ENCODE assay signal across 10 mouse cellular contexts in the genomic region with DNA sequence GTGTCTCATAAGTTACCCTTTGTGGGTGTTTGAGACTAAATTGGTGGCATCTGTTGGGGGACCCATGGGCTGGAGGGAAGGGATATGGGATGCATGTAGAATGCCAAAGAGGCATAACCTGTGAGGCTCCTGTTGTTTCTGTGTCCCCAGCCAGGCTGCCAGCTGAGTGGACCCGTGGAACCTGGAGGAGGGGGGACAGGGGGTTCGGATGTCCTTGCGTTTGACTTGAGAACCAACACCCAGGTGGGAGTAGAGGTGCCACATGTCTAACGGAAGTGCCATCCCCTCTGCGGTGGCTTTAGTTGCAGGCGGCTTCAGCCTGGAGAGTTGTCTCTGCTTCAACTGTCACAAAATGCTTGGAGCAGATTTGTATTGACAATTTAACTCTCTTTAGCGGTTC. TPM values are rescaled to one million over a fixed set of nuclear protein-coding genes. Genes with fewer than 3 reads are reported as not detected.
A peak's percentile ranks its signal among the peaks of the same experiment; 100 is the strongest.
DNase-seq lines count a peak whose midpoint lies in the region; ATAC-seq and TF ChIP-seq lines count a peak whose summit lies in the region.
"Had no signal": no experiment of that assay in that cellular context is flagged by ENCODE, and none has a peak within 500 bp of the region (broad histone marks: within the 10 kb centered on the region; RNA-seq: fewer than 3 reads in every experiment).

No protein-coding gene starts in this region.

- peaks cover 10% of the 10 kb centered on the region for H3K4me1 ChIP-seq in cerebellum, adult 2 months (ENCODE audit: control insufficient read depth, insufficient read depth, low read length)
- peaks cover 3% of the 10 kb centered on the region; the same call in 1 of the 2 replicates for H3K4me1 ChIP-seq in kidney, embryonic 16.5 days (ENCODE audit: insufficient read depth, low read length)
- H3K4me1 ChIP-seq in kidney, adult 2 months (ENCODE audit: control insufficient read depth, insufficient read depth, low read length) = no peaks in the 10 kb centered on the region; the same call in 1 of the 2 replicates
- peaks cover 18% of the 10 kb centered on the region for H3K4me1 ChIP-seq in hindbrain, embryonic 12.5 days
- peaks cover 25% of the 10 kb centered on the region for H3K4me1 ChIP-seq in midbrain, embryonic 14.5 days (ENCODE audit: control insufficient read depth, insufficient read depth, low read length)

- H3K9me3 ChIP-seq in kidney, embryonic 16.5 days (ENCODE audit: low read length) = no peaks in the 10 kb centered on the region
- no peaks in the 10 kb centered on the region for H3K9me3 ChIP-seq in hindbrain, embryonic 12.5 days (replicated peaks)
- no peaks in the 10 kb centered on the region for H3K9me3 ChIP-seq in midbrain, embryonic 14.5 days (ENCODE audit: control insufficient read depth, low read length)

- ATAC-seq in kidney, embryonic 16.5 days (ENCODE audit: low FRiP score, low TSS enrichment) = no peak
- ATAC-seq in hindbrain, embryonic 12.5 days (ENCODE audit: low FRiP score) = no peak
- ATAC-seq in midbrain, embryonic 14.5 days (ENCODE audit: low FRiP score, low TSS enrichment) = no peak

- WGBS in cerebellum, adult 2 months = 14% methylated on average over 7 of the region's 7 CpGs
- WGBS in kidney, embryonic 16.5 days = 76% methylated on average over 7 of the region's 7 CpGs
- WGBS in kidney, adult 2 months = 85% methylated on average over 7 of the region's 7 CpGs
- 85% methylated on average over 7 of the region's 7 CpGs for WGBS in hindbrain, embryonic 12.5 days
- WGBS in midbrain, embryonic 14.5 days = 85% methylated on average over 7 of the region's 7 CpGs

- H3K4me3 ChIP-seq in cerebellum, adult 2 months (replicated peaks; ENCODE audit: insufficient read depth, low read depth, low read length) = peak overlapping the region; percentile 81
- no peak overlapping the region for H3K4me3 ChIP-seq in kidney, embryonic 16.5 days (ENCODE audit: low read length)
- H3K4me3 ChIP-seq in kidney, adult 2 months (ENCODE audit: insufficient read depth, low read depth, low read length) = no peak overlapping the region
- no peak overlapping the region for H3K4me3 ChIP-seq in hindbrain, embryonic 12.5 days
- peak overlapping the region; percentile 64; the same call in 1 of the 2 replicates for H3K4me3 ChIP-seq in midbrain, embryonic 14.5 days (replicated peaks; ENCODE audit: low read depth, low read length)
- H3K4me3 ChIP-seq: myocyte had no signal

- no peak overlapping the region for H3K9ac ChIP-seq in kidney, embryonic 16.5 days (replicated peaks; ENCODE audit: low read length)
- no peak overlapping the region for H3K9ac ChIP-seq in hindbrain, embryonic 12.5 days
- no peak overlapping the region for H3K9ac ChIP-seq in midbrain, embryonic 14.5 days (replicated peaks; ENCODE audit: low read length)

- peak overlapping the region; percentile 3 for H3K27ac ChIP-seq in cerebellum, adult 2 months (ENCODE audit: insufficient read depth, low read length)
- H3K27ac ChIP-seq in kidney, embryonic 16.5 days (ENCODE audit: low read length) = no peak overlapping the region
- H3K27ac ChIP-seq in kidney, adult 2 months (ENCODE audit: insufficient read depth, low read depth, low read length) = no peak overlapping the region
- H3K27ac ChIP-seq in hindbrain, embryonic 12.5 days = no peak overlapping the region
- no peak overlapping the region for H3K27ac ChIP-seq in midbrain, embryonic 14.5 days (replicated peaks; ENCODE audit: low read depth, low read length)

- TF ChIP-seq POLR2A in cerebellum, adult 2 months (IDR thresholded peaks at IDR 0.05; ENCODE audit: borderline replicate concordance, insufficient read depth, low read length) = no peak
- TF ChIP-seq POLR2A in kidney, adult 2 months (IDR thresholded peaks at IDR 0.05; ENCODE audit: low read depth, low read length) = no peak

- DNase-seq in cerebellum, adult 2 months = peak; percentile 29 to 49
- DNase-seq in cerebellum, postnatal 36 days = no peak
- no peak for DNase-seq in kidney, adult 2 months
- DNase-seq in midbrain, embryonic 14.5 days = no peak
- DNase-seq in gastrocnemius, adult 8-10 months (ENCODE audit: low spot score in 2 of 2) = no peak
- no peak for DNase-seq in layer of hippocampus, adult 9-10 months (ENCODE audit: low spot score)
- DNase-seq: heart, postnatal 10 days had no signal

- H3K27me3 ChIP-seq in cerebellum, adult 2 months (ENCODE audit: control insufficient read depth, insufficient read depth, low read length) = no peaks in the 10 kb centered on the region
- no peaks in the 10 kb centered on the region for H3K27me3 ChIP-seq in kidney, embryonic 16.5 days (ENCODE audit: insufficient read depth, low read length)
- no peaks in the 10 kb centered on the region for H3K27me3 ChIP-seq in kidney, adult 2 months (replicated peaks; ENCODE audit: control insufficient read depth, insufficient read depth, low read length)
- peaks cover 27% of the 10 kb centered on the region for H3K27me3 ChIP-seq in hindbrain, embryonic 12.5 days
- H3K27me3 ChIP-seq in midbrain, embryonic 14.5 days (ENCODE audit: control insufficient read depth, insufficient read depth, low read length) = 0 out of 2 replicates have a peak, but pooled peaks cover 4% of the 10 kb centered on the region

- TF ChIP-seq CTCF in cerebellum, adult 2 months (IDR thresholded peaks at IDR 0.05; ENCODE audit: borderline replicate concordance, insufficient read depth, low read depth, low read length) = no peak
- no peak for TF ChIP-seq CTCF in kidney, adult 2 months (conservative IDR thresholded peaks at IDR 0.05; ENCODE audit: insufficient read depth, insufficient read length, low read depth, low read length)

- no peaks in the 10 kb centered on the region for H3K36me3 ChIP-seq in kidney, embryonic 16.5 days (ENCODE audit: insufficient read depth, low read length)
- H3K36me3 ChIP-seq in kidney, adult 2 months (ENCODE audit: control insufficient read depth, insufficient read depth, low read length) = no peaks in the 10 kb centered on the region
- H3K36me3 ChIP-seq in hindbrain, embryonic 12.5 days = no peaks in the 10 kb centered on the region
- no peaks in the 10 kb centered on the region for H3K36me3 ChIP-seq in midbrain, embryonic 14.5 days (ENCODE audit: control insufficient read depth, insufficient read depth, low read length)

- peak overlapping the region; percentile 97 for H3K4me2 ChIP-seq in kidney, embryonic 16.5 days (replicated peaks; ENCODE audit: low read depth, low read length)
- H3K4me2 ChIP-seq in hindbrain, embryonic 12.5 days (replicated peaks) = peak overlapping the region; percentile 84
- H3K4me2 ChIP-seq in midbrain, embryonic 14.5 days (ENCODE audit: low read length) = peak overlapping the region; percentile 76

RNA-seq across cellular contexts. Expression of a gene that starts 2.5 kb away (rescaled TPM):
- 24.8 and 26.0 TPM in 2 replicates for polyA plus RNA-seq in cerebellum, adult 2 months (2012; rRNA removed)
- polyA plus RNA-seq in kidney, embryonic 16.5 days (2015; fragmentation: Nextera tagmentation; extraction: Ambion mirVana) = 1.4 and 2.5 TPM in 2 replicates
- 2.1 and 2.4 TPM in 2 replicates for polyA plus RNA-seq in kidney, adult 2 months (2012; rRNA removed)
- 6.1 and 7.2 TPM in 2 replicates for polyA plus RNA-seq in hindbrain, embryonic 12.5 days (2016; fragmentation: Nextera tagmentation; extraction: Ambion mirVana)
- 9.2 and 10.7 TPM in 2 replicates for polyA plus RNA-seq in midbrain, embryonic 14.5 days (2014; fragmentation: Nextera tagmentation; extraction: Ambion mirVana)
- total RNA-seq in gastrocnemius, adult 8-10 months (2022) = 1 to 10 TPM; 3.2 to 4.5 (median 3.7) TPM

RNA-seq across cellular contexts. Expression of a gene that starts 54.8 kb away (rescaled TPM):
- 45.2 and 52.3 TPM in 2 replicates for polyA plus RNA-seq in cerebellum, adult 2 months (2012; rRNA removed)
- polyA plus RNA-seq in kidney, embryonic 16.5 days (2015; fragmentation: Nextera tagmentation; extraction: Ambion mirVana) = 140 and 141 TPM in 2 replicates
- polyA plus RNA-seq in kidney, adult 2 months (2012; rRNA removed) = 17.3 and 28.2 TPM in 2 replicates
- 114 and 115 TPM in 2 replicates for polyA plus RNA-seq in hindbrain, embryonic 12.5 days (2016; fragmentation: Nextera tagmentation; extraction: Ambion mirVana)
- polyA plus RNA-seq in midbrain, embryonic 14.5 days (2014; fragmentation: Nextera tagmentation; extraction: Ambion mirVana) = 110 and 121 TPM in 2 replicates
- 100 to 1,000 TPM; 154 to 168 (median 158) TPM for total RNA-seq in gastrocnemius, adult 8-10 months (2022)

Comparison
In these comparisons a context has a peak if more than half of its experiments do, and no peak if none do; other contexts are left out.
1. DNase-seq: peak in cerebellum, adult 2 months (2 of 2); none in cerebellum, postnatal 36 days (0 of 2), kidney, adult 2 months (single experiment), midbrain, embryonic 14.5 days (single experiment), gastrocnemius, adult 8-10 months (0 of 2) and layer of hippocampus, adult 9-10 months (single experiment).
2. H3K4me3 ChIP-seq: peak in cerebellum, adult 2 months (single experiment) and midbrain, embryonic 14.5 days (single experiment); none in kidney, embryonic 16.5 days (single experiment), kidney, adult 2 months (single experiment) and hindbrain, embryonic 12.5 days (single experiment).
3. Peak in every context shown above with its lines, with median percentiles within 50 percentile points of each other: H3K4me2 ChIP-seq.